Mouse (Mus musculus) kidney, embryonic 14.5 days (tissue): ENCODE results near the gene Trim34b. TPM values are rescaled to one million over a fixed set of nuclear protein-coding genes. Genes with fewer than 3 reads are reported as not detected.
A peak's percentile ranks its signal among the peaks of the same experiment; 100 is the strongest.
"Not testable (repeated sequence)": the region's sequence is repeated elsewhere in the genome, so short reads cannot be mapped to it uniquely, and the experiment has no call there.

Experiments used
- ATAC-seq: fragments of 200-750 bp; cut with Nextera tagmentation; 2 replicates; pipeline ENCODE4 v1.8.0; 2017; ENCODE audit warnings: moderate number of reproducible peaks, mild to moderate bottlenecking, moderate TSS enrichment, moderate library complexity; ENCODE audit not compliant: low FRiP score, low TSS enrichment
- H3K27ac ChIP-seq: fragments of 300-500 bp; sonication (generic); 2 replicates; pipeline ENCODE4 v1.5.1; 2014; ENCODE audit warnings: low read depth, mild to moderate bottlenecking, low read length, moderate library complexity, mixed read lengths
- H3K27me3 ChIP-seq: fragments of 300-500 bp; sonication (generic); 2 replicates; pipeline ENCODE4 v1.6.1; 2014; ENCODE audit warnings: mild to moderate bottlenecking, low read length; ENCODE audit not compliant: control insufficient read depth, insufficient read depth
- H3K36me3 ChIP-seq: fragments of 300-500 bp; sonication (generic); 2 replicates; pipeline ENCODE4 v1.6.1; 2014; ENCODE audit warnings: low read length, mixed read lengths; ENCODE audit not compliant: control insufficient read depth, insufficient read depth
- H3K4me1 ChIP-seq: fragments of 300-500 bp; sonication (generic); 2 replicates; pipeline ENCODE4 v1.6.1; 2014; ENCODE audit warnings: low read length, mixed read lengths; ENCODE audit not compliant: control insufficient read depth, insufficient read depth
- H3K4me2 ChIP-seq: fragments of 300-500 bp; sonication (generic); replicated peaks from 2 replicates; pipeline ENCODE4 v1.6.1; 2014; ENCODE audit warnings: low read depth, mild to moderate bottlenecking, low read length
- H3K4me3 ChIP-seq: fragments of 300-500 bp; sonication (generic); 2 replicates; pipeline ENCODE4 v1.5.1; 2014; ENCODE audit warnings: mild to moderate bottlenecking, low read length
- H3K9ac ChIP-seq: fragments of 300-500 bp; sonication (generic); 2 replicates; pipeline ENCODE4 v1.6.1; 2014; ENCODE audit warnings: low read depth, mild to moderate bottlenecking, low read length, moderate library complexity
- H3K9me3 ChIP-seq: fragments of 300-500 bp; sonication (generic); 2 replicates; pipeline ENCODE4 v1.6.1; 2016; ENCODE audit warnings: low read length; ENCODE audit not compliant: control insufficient read depth
- WGBS: fragments of 180-500 bp; shearing (Covaris S2); extraction: QIAGEN DNeasy Blood & Tissue Kit; methylation state at CpG from one replicate; pipeline ENCODE4 v1.1.7; 2014; 5-methylcytosine and 5-hydroxymethylcytosine counted together
- polyA plus RNA-seq: library from polyadenylated mRNA; unstranded; fragments of >200 nt; fragmentation: Nextera tagmentation; extraction: Ambion mirVana; gene quantifications from 2 replicates; pipeline ENCODE4 v1.2.1, GENCODE M21; 2014

Trim34b gene
- polyA plus RNA-seq, 1 experiment from 2014 or later = 0.50 TPM

DNA sequence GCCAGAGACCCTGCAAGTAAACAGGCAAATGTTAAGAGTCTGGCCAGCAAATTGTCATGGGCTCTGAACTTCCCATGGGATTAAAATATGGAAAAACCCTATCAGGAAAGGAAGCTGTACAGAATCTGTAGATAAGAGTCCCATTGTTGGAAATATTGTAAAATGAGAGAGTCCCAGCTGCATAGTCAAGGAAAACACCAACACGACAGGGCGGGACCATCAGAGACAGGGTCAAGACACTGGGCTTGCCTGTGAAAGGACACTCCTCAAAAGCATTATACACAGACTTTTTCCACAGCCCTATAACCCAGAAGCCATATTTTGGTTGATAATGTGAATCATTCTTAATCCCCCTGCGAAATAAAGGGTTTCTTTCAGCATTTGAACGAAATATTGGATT is 11.5 kb downstream of the Trim34b start:
- ATAC-seq, H3K27me3 ChIP-seq, H3K9ac ChIP-seq, H3K9me3 ChIP-seq, H3K4me2 ChIP-seq, H3K4me3 ChIP-seq, H3K4me1 ChIP-seq, H3K36me3 ChIP-seq, H3K27ac ChIP-seq: not testable (repeated sequence)
- 89% methylated on average over 2 of the region's 4 CpGs for WGBS

DNA sequence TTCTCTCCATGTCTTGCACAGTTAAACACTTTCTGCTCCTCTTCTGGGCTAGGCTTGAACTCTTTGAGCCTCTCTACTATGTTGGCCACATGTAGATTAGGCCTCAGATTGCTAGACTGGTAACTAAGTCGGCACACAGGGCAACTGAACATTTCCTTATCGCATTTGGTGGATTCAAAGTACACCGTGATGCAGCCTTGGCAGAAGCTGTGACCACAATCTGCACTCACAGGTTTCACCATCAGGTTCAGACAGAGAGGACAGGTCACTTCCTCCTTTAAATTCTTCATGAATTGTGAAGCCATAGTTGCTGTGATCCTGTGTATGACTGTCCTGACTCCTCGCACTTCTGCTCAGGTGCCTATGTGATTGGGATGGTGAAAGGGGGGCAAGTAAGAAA is 18.8 kb downstream of the Trim34b start:
- not testable (repeated sequence) for H3K27ac ChIP-seq, H3K4me2 ChIP-seq, H3K36me3 ChIP-seq, ATAC-seq, H3K4me1 ChIP-seq, H3K27me3 ChIP-seq, H3K9ac ChIP-seq, H3K9me3 ChIP-seq, H3K4me3 ChIP-seq
- 91% methylated on average over 4 of the region's 4 CpGs for WGBS

DNA sequence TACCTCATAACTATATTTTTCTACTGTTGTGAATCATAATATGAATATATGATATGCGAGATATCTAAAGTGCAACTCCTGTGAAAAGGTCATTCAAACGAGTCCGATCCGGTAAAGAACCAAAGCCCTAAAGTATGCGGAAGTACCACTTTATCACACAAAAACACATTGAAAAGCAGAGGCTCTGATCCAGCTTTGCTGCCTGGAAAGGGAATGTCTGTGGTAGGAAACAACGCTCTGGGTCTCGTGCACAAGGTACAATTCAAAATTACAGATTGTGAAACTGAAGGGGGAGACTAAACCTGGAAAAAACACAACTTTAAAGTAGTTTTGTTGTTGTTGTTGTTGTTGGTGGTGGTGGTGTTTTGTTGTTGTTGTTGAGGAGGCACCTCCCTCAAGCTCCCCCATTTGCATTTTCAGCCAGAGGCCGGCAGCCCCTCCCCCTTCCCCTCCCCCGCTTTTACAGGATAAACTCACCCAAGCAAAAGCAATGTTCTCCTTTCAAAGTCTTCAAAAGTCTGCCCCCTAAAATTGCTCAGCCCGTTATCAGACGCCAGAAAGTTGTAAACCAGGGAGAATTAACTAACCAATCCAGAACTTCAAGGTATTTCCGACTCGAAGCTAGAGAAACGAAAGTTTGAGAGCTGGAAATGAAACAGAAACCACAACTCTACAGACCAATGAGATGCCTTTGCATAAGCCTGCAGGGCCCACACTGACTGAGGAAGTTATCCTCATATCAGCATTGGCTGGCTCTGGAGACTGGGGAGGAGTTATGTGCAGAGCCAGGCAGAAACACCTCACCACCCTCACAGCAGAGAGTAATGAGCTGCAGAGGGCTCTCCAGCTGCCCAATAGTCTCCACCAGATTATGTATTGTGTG is 23.7 kb downstream of the Trim34b start, which contains the start of gene Trim12c:
Gene Trim12c (minus strand): TSS at position 646 of the 883 bp plus-strand sequence.
- Histone ChIP-seq H3K4me3 (peak within 1 kb of the TSS; percentile 43), H3K9ac (peak within 1 kb of the TSS; percentile 34; the same call in 1 of the 2 replicates), H3K27me3 (no peaks in the 10 kb centered on the region), H3K9me3 (no peaks in the 10 kb centered on the region), H3K36me3 (no peaks in the 10 kb centered on the region), H3K4me2 (peak within 1 kb of the TSS; percentile 50), H3K4me1 (no peaks in the 10 kb centered on the region), H3K27ac (peak within 1 kb of the TSS; percentile 37; the same call in 1 of the 2 replicates)
- peak; percentile 100 for ATAC-seq
- WGBS = 5% methylated on average over 14 of the region's 14 CpGs

DNA sequence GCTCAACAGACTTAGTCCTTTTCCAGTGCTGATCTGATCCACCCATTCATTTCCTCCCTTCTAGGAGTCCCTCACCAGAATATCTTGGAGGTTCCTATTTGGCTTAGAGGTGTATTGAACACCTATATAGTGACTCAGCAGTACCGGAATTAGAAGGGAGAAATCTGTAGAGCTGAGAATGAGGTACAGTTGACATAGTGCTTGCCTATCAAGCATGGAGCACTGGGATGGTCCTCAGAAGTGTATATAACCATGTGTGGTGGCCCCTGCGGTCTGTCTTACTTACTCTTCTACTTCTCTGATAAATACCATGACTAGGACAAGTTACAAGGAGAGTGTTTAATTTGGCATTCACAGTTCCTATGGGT is 24.3 kb downstream of the Trim34b start:
- 71% methylated on average over 2 of the region's 2 CpGs for WGBS
- no peak overlapping the region for H3K4me2 ChIP-seq
- no peak overlapping the region for H3K9ac ChIP-seq
- no peaks in the 10 kb centered on the region for H3K27me3 ChIP-seq
- no peaks in the 10 kb centered on the region for H3K4me1 ChIP-seq
- no peak for ATAC-seq
- H3K36me3 ChIP-seq = no peaks in the 10 kb centered on the region
- H3K9me3 ChIP-seq = no peaks in the 10 kb centered on the region
- H3K27ac ChIP-seq = no peak overlapping the region
- 0 out of 2 replicates have a peak overlapping the region, but pooled peaks have one; percentile 43 for H3K4me3 ChIP-seq

DNA sequence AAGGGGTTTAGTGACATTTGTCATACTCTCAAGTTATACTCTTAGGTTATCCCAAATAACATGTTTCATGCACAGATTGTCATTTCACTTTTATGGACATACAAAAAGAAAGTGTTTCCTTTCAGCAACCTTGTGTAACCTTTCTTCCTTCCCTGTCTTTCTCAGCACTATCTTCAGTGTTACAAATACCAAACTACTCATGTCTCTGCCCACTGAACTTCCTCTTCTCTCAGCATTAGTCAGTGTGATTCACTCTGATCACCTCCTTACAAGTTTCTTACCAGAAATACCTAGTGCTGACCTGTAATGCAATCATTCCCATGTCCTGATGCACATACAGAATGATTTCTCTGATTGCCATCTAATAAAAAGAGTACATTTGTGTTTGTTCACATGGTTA is 37.1 kb downstream of the Trim34b start:
- ATAC-seq = no peak
- H3K4me2 ChIP-seq = no peak overlapping the region
- H3K4me1 ChIP-seq = no peaks in the 10 kb centered on the region
- no peak overlapping the region for H3K9ac ChIP-seq
- no peaks in the 10 kb centered on the region for H3K9me3 ChIP-seq
- H3K4me3 ChIP-seq = no peak overlapping the region
- no peaks in the 10 kb centered on the region for H3K27me3 ChIP-seq
- H3K36me3 ChIP-seq = no peaks in the 10 kb centered on the region
- H3K27ac ChIP-seq = no peak overlapping the region

DNA sequence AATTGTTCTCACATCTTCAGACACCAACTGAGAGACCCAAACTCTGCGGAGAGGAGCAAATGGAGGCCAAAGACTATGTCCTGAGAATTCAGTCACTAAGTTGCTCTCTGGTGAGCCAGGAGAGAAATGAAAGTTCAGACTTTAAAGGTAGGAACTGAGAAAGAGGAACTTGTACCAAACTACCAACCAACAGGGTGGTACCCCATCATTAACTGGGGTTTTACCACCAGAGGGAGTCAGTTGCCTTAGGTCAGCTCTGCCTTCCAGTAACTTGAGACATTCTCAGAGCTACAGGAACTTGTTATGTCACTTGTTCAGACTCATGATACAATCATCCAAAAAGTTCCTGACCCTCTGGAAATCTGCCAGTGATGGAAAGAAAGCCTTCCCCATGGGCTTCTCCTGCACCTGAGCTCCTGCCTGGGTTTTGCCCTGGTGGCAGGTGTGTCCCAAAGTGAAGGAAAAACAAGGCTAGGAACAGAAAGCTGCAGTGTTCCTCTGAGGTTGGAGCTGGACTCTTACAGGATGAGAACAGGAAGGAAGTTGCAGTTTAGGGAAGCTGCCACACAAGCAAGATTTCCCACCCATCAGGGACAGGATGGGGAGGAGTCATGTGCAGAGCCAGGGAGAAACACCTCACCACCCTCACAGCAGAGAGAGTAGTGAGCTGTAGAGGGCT is 40.6 kb downstream of the Trim34b start, which contains the start of gene Trim30b:
Gene Trim30b (minus strand): TSS at position 149 of the 679 bp plus-strand sequence.
- Histone ChIP-seq H3K27me3 (no peaks in the 10 kb centered on the region), H3K27ac (no peak within 1 kb of the TSS), H3K9ac (no peak within 1 kb of the TSS), H3K4me1 (no peaks in the 10 kb centered on the region), H3K9me3 (no peaks in the 10 kb centered on the region), H3K4me2 (no peak within 1 kb of the TSS), H3K36me3 (no peaks in the 10 kb centered on the region), H3K4me3 (no peak within 1 kb of the TSS)
- WGBS = 77% methylated on average over 1 of the region's 1 CpGs
- ATAC-seq = no peak

Other genes with a start within 250 kb of the Trim34b start
- not detected in 2 replicates for gene Olfr645, start 244.0 kb upstream of the Trim34b start, polyA plus RNA-seq
- gene Olfr646, start 224.6 kb upstream of the Trim34b start, polyA plus RNA-seq = not detected in 2 replicates
- not detected in 2 replicates for gene Ubqln5, start 199.6 kb upstream of the Trim34b start, polyA plus RNA-seq
- gene Olfr643, start 192.1 kb upstream of the Trim34b start, polyA plus RNA-seq = not detected in 2 replicates
- gene Ubqln3, start 186.2 kb upstream of the Trim34b start, polyA plus RNA-seq = not detected in 2 replicates
- gene Ubqlnl, start 178.9 kb upstream of the Trim34b start, polyA plus RNA-seq = not detected in 2 replicates
- gene Olfm5, start 164.6 kb upstream of the Trim34b start, polyA plus RNA-seq = not detected in 2 replicates
- 0.12 and 0.14 TPM in 2 replicates for gene Olfr648, start 146.1 kb upstream of the Trim34b start, polyA plus RNA-seq
- gene Olfr649, start 133.5 kb upstream of the Trim34b start, polyA plus RNA-seq = not detected in 2 replicates
- gene Trim6, start 110.7 kb upstream of the Trim34b start, polyA plus RNA-seq = 1.3 and 2.5 TPM in 2 replicates
- gene Trim34a, start 85.0 kb upstream of the Trim34b start, polyA plus RNA-seq = 1.4 and 1.5 TPM in 2 replicates
- gene Trim5, start 41.4 kb upstream of the Trim34b start, polyA plus RNA-seq = 0.20 and 0.30 TPM in 2 replicates
- 4.5 and 6.3 TPM in 2 replicates for gene Trim12a, start 14.0 kb upstream of the Trim34b start, polyA plus RNA-seq
- gene Trim12c, start 23.9 kb downstream of the Trim34b start, polyA plus RNA-seq = 2.0 and 2.8 TPM in 2 replicates
- gene Trim30b, start 40.4 kb downstream of the Trim34b start, polyA plus RNA-seq = not detected in 2 replicates
- gene Trim30c, start 71.4 kb downstream of the Trim34b start, polyA plus RNA-seq = 0.20 TPM in 1 of 2 replicates, not detected in the other
- 1.0 and 1.3 TPM in 2 replicates for gene Trim30a, start 135.7 kb downstream of the Trim34b start, polyA plus RNA-seq
- 0.41 and 0.49 TPM in 2 replicates for gene Trim30d, start 178.4 kb downstream of the Trim34b start, polyA plus RNA-seq
- gene Olfr651, start 220.7 kb downstream of the Trim34b start, polyA plus RNA-seq = not detected in 2 replicates
- gene Olfr652, start 231.4 kb downstream of the Trim34b start, polyA plus RNA-seq = not detected in 2 replicates
- gene Olfr653, start 247.8 kb downstream of the Trim34b start, polyA plus RNA-seq = not detected in 2 replicates